Mouse (Mus musculus) stomach, embryonic 14.5 days (tissue): ENCODE measurements around the gene 4632433K11Rik. TPM values are rescaled to one million over a fixed set of nuclear protein-coding genes. Genes with fewer than 3 reads are reported as not detected.

Experiments used
- ATAC-seq: fragments of 200-750 bp; cut with Nextera tagmentation; 2 replicates; pipeline ENCODE4 v1.8.0; 2017; ENCODE audit warnings: low read depth, moderate TSS enrichment; ENCODE audit not compliant: insufficient number of reproducible peaks, insufficient read depth, low FRiP score
- H3K27ac ChIP-seq: fragments of 300-500 bp; sonication (generic); 2 replicates; pipeline ENCODE4 v1.5.1; 2014; ENCODE audit warnings: mild to moderate bottlenecking, low read length, moderate library complexity, mixed read lengths
- H3K27me3 ChIP-seq: fragments of 300-500 bp; sonication (generic); 2 replicates; pipeline ENCODE4 v1.6.1; 2014; ENCODE audit warnings: low read length, control low read depth, mixed read lengths; ENCODE audit not compliant: control insufficient read depth, insufficient read depth
- H3K36me3 ChIP-seq: fragments of 300-500 bp; sonication (generic); 2 replicates; pipeline ENCODE4 v1.6.1; 2014; ENCODE audit warnings: mild to moderate bottlenecking, control low read depth, low read length, moderate library complexity, mixed read lengths; ENCODE audit not compliant: control insufficient read depth, insufficient read depth
- H3K4me1 ChIP-seq: fragments of 300-500 bp; sonication (generic); 2 replicates; pipeline ENCODE4 v1.6.1; 2014; ENCODE audit warnings: low read length, control low read depth, mixed read lengths; ENCODE audit not compliant: control insufficient read depth, insufficient read depth
- H3K4me2 ChIP-seq: fragments of 300-500 bp; sonication (generic); replicated peaks from 2 replicates; pipeline ENCODE4 v1.6.1; 2014; ENCODE audit warnings: low read depth, low read length, control low read depth
- H3K4me3 ChIP-seq: fragments of 300-500 bp; sonication (generic); 2 replicates; pipeline ENCODE4 v1.5.1; 2014; ENCODE audit warnings: low read depth, low read length, control low read depth
- H3K9ac ChIP-seq: fragments of 300-500 bp; sonication (generic); replicated peaks from 2 replicates; pipeline ENCODE4 v1.6.1; 2014; ENCODE audit warnings: low read depth, mild to moderate bottlenecking, control low read depth, low read length, moderate library complexity, mixed read lengths
- H3K9me3 ChIP-seq: fragments of 300-500 bp; sonication (generic); 2 replicates; pipeline ENCODE4 v1.6.1; 2016; ENCODE audit warnings: low read depth, low read length, control low read depth; ENCODE audit not compliant: control insufficient read depth
- WGBS: fragments of 180-500 bp; shearing (Covaris S2); extraction: QIAGEN DNeasy Blood & Tissue Kit; methylation state at CpG from one replicate; pipeline ENCODE4 v1.1.7; 2014; 5-methylcytosine and 5-hydroxymethylcytosine counted together
- polyA plus RNA-seq: library from polyadenylated mRNA; unstranded; fragments of >200 nt; fragmentation: Nextera tagmentation; extraction: Ambion mirVana; gene quantifications from 2 replicates; pipeline ENCODE4 v1.2.1, GENCODE M21; 2014

4632433K11Rik gene
- polyA plus RNA-seq, 1 experiment from 2014 or later, result not detected

- Histone ChIP-seq H3K4me2 (peak overlapping the region; percentile 70), H3K36me3 (peaks cover 44% of the 10 kb centered on the region), H3K27ac (no peak overlapping the region), H3K4me3 (peak overlapping the region; percentile 94), H3K4me1 (peaks cover 7% of the 10 kb centered on the region; the same call in 1 of the 2 replicates), H3K27me3 (no peaks in the 10 kb centered on the region), H3K9me3 (no peaks in the 10 kb centered on the region), H3K9ac (peak overlapping the region; percentile 96)
- ATAC-seq, result no peak
- WGBS, result 58% methylated on average over 6 of the region's 6 CpGs
These were observed 47.3 kb downstream of the 4632433K11Rik start for GRCm38 (mm10) chr7:5081241-5081640.

GRCm38 (mm10) chr7:5081939-5082338 is 48.0 kb downstream of the 4632433K11Rik start:
- WGBS, result 99% methylated on average over 2 of the region's 2 CpGs
- H3K4me3 ChIP-seq, result no peak overlapping the region
- ATAC-seq, result no peak
- no peak overlapping the region for H3K27ac ChIP-seq
- H3K27me3 ChIP-seq, result no peaks in the 10 kb centered on the region
- peaks cover 7% of the 10 kb centered on the region; the same call in 1 of the 2 replicates for H3K4me1 ChIP-seq
- H3K4me2 ChIP-seq, result peak overlapping the region; percentile 70; the same call in 1 of the 2 replicates
- H3K9ac ChIP-seq, result no peak overlapping the region
- no peaks in the 10 kb centered on the region for H3K9me3 ChIP-seq
- peaks cover 44% of the 10 kb centered on the region for H3K36me3 ChIP-seq

- ATAC-seq, result no peak
- WGBS, result 90% methylated on average over 18 of the region's 18 CpGs
- Histone ChIP-seq H3K4me1 (peaks cover 7% of the 10 kb centered on the region; the same call in 1 of the 2 replicates), H3K9ac (no peak overlapping the region), H3K27me3 (no peaks in the 10 kb centered on the region), H3K4me3 (no peak overlapping the region), H3K9me3 (no peaks in the 10 kb centered on the region), H3K4me2 (no peak overlapping the region), H3K27ac (no peak overlapping the region), H3K36me3 (peaks cover 29% of the 10 kb centered on the region)
These were observed 49.6 kb downstream of the 4632433K11Rik start for GRCm38 (mm10) chr7:5083325-5084105.

Other genes with a start within 250 kb of the 4632433K11Rik start
- 8.7 and 10.6 TPM in 2 replicates for gene Tmem238, start 244.5 kb upstream of the 4632433K11Rik start, polyA plus RNA-seq
- gene Rpl28, start 241.2 kb upstream of the 4632433K11Rik start, polyA plus RNA-seq, result 301 and 312 TPM in 2 replicates
- 318 and 349 TPM in 2 replicates for gene Ube2s, start 221.5 kb upstream of the 4632433K11Rik start, polyA plus RNA-seq
- gene Shisa7, start 189.4 kb upstream of the 4632433K11Rik start, polyA plus RNA-seq, result 0.70 and 1.0 TPM in 2 replicates
- 7.0 and 7.8 TPM in 2 replicates for gene Isoc2b, start 163.9 kb upstream of the 4632433K11Rik start, polyA plus RNA-seq
- gene Isoc2a, start 157.0 kb upstream of the 4632433K11Rik start, polyA plus RNA-seq, result 0.94 and 0.98 TPM in 2 replicates
- not detected in 2 replicates for gene Gm36210, start 127.6 kb upstream of the 4632433K11Rik start, polyA plus RNA-seq
- 4.3 and 4.5 TPM in 2 replicates for gene Zfp628, start 118.9 kb upstream of the 4632433K11Rik start, polyA plus RNA-seq
- 3.5 and 4.0 TPM in 2 replicates for gene Nat14, start 112.1 kb upstream of the 4632433K11Rik start, polyA plus RNA-seq
- gene Ssc5d, start 108.3 kb upstream of the 4632433K11Rik start, polyA plus RNA-seq, result 3.3 and 3.9 TPM in 2 replicates
- gene Sbk2, start 69.7 kb upstream of the 4632433K11Rik start, polyA plus RNA-seq, result 0.55 and 1.4 TPM in 2 replicates
- 0.07 TPM in 1 of 2 replicates, not detected in the other for gene Sbk3, start 63.0 kb upstream of the 4632433K11Rik start, polyA plus RNA-seq
- gene Zfp579, start 38.0 kb upstream of the 4632433K11Rik start, polyA plus RNA-seq, result 39.5 and 48.8 TPM in 2 replicates
- gene Zfp524, start 19.7 kb upstream of the 4632433K11Rik start, polyA plus RNA-seq, result 14.1 and 18.0 TPM in 2 replicates
- gene Fiz1, start 19.4 kb upstream of the 4632433K11Rik start, polyA plus RNA-seq, result 33.0 and 35.7 TPM in 2 replicates
- 1.2 and 3.3 TPM in 2 replicates for gene Gm44973, start 18.6 kb upstream of the 4632433K11Rik start, polyA plus RNA-seq
- gene Zfp865, start 13.7 kb upstream of the 4632433K11Rik start, polyA plus RNA-seq, result 8.9 and 9.1 TPM in 2 replicates
- gene Ccdc106, start 13.6 kb upstream of the 4632433K11Rik start, polyA plus RNA-seq, result 22.4 and 25.0 TPM in 2 replicates
- gene Zfp784, start 4.3 kb downstream of the 4632433K11Rik start, polyA plus RNA-seq, result 4.6 and 6.2 TPM in 2 replicates
- gene Zfp580, start 17.4 kb downstream of the 4632433K11Rik start, polyA plus RNA-seq, result 35.7 and 44.1 TPM in 2 replicates
- gene U2af2, start 28.0 kb downstream of the 4632433K11Rik start, polyA plus RNA-seq, result 106 and 119 TPM in 2 replicates
- gene Epn1, start 46.1 kb downstream of the 4632433K11Rik start, polyA plus RNA-seq, result 63.2 and 63.4 TPM in 2 replicates
- gene Rfpl4, start 82.8 kb downstream of the 4632433K11Rik start, polyA plus RNA-seq, result not detected in 2 replicates
- 0.25 TPM in 1 of 2 replicates, not detected in the other for gene Rasl2-9, start 91.8 kb downstream of the 4632433K11Rik start, polyA plus RNA-seq
- not detected in 2 replicates for gene Vmn1r55, start 115.6 kb downstream of the 4632433K11Rik start, polyA plus RNA-seq
- gene Vmn1r56, start 162.6 kb downstream of the 4632433K11Rik start, polyA plus RNA-seq, result not detected in 2 replicates
- gene Vmn1r57, start 184.4 kb downstream of the 4632433K11Rik start, polyA plus RNA-seq, result not detected in 2 replicates